Mouse (Mus musculus) intestine, postnatal 0 days (tissue): Measurements from ENCODE around the gene Nfix. TPM values are rescaled to one million over a fixed set of nuclear protein-coding genes. Genes with fewer than 3 reads are reported as not detected.
A peak's percentile ranks its signal among the peaks of the same experiment; 100 is the strongest.

Experiments
- ATAC-seq: fragments of 200-750 bp; cut with Nextera tagmentation; 2 replicates; pipeline ENCODE4 v1.8.0; 2017; ENCODE audit warnings: mild to moderate bottlenecking, moderate TSS enrichment, moderate library complexity
- H3K27ac ChIP-seq: fragments of 300-500 bp; sonication (generic); 2 replicates; pipeline ENCODE4 v1.5.1; 2014; ENCODE audit warnings: mild to moderate bottlenecking, low read depth, low read length, moderate library complexity
- H3K27me3 ChIP-seq: fragments of 300-500 bp; sonication (generic); replicated peaks from 2 replicates; pipeline ENCODE4 v1.6.1; 2014; ENCODE audit warnings: low read length, mixed read lengths; ENCODE audit not compliant: control insufficient read depth, insufficient read depth
- H3K36me3 ChIP-seq: fragments of 300-500 bp; sonication (generic); 2 replicates; pipeline ENCODE4 v1.6.1; 2014; ENCODE audit warnings: mild to moderate bottlenecking, moderate library complexity; ENCODE audit not compliant: control insufficient read depth, insufficient read depth
- H3K4me1 ChIP-seq: fragments of 300-500 bp; sonication (generic); replicated peaks from 2 replicates; pipeline ENCODE4 v1.6.1; 2014; ENCODE audit warnings: antibody characterized with exemption, low read length, mixed read lengths; ENCODE audit not compliant: control insufficient read depth, insufficient read depth
- H3K4me2 ChIP-seq: fragments of 300-500 bp; sonication (generic); replicated peaks from 2 replicates; pipeline ENCODE4 v1.6.1; 2014; ENCODE audit warnings: low read depth, mild to moderate bottlenecking, moderate library complexity
- H3K4me3 ChIP-seq: fragments of 300-500 bp; sonication (generic); 2 replicates; pipeline ENCODE4 v1.5.1; 2014; ENCODE audit warnings: low read depth, low read length
- H3K9ac ChIP-seq: fragments of 300-500 bp; sonication (generic); 2 replicates; pipeline ENCODE4 v1.6.1; 2014; ENCODE audit warnings: mild to moderate bottlenecking, low read depth, low read length
- H3K9me3 ChIP-seq: fragments of 300-500 bp; sonication (generic); 2 replicates; pipeline ENCODE4 v1.6.1; 2016; ENCODE audit warnings: mixed run types; ENCODE audit not compliant: control insufficient read depth
- CTCF ChIP-seq: sonication (generic); IDR thresholded peaks from 2 replicates; pipeline ENCODE4 v1.5.1; 2016; ENCODE audit warnings: low read depth, mild to moderate bottlenecking, control low read depth, antibody characterized with exemption, moderate library complexity
- WGBS: fragments of 180-500 bp; shearing (Covaris S2); extraction: QIAGEN DNeasy Blood & Tissue Kit; methylation state at CpG from one replicate; pipeline ENCODE4 v1.1.7; 2014; 5-methylcytosine and 5-hydroxymethylcytosine counted together
- polyA plus RNA-seq: library from polyadenylated mRNA; unstranded; fragments of >200 nt; fragmentation: Nextera tagmentation; extraction: Ambion mirVana; gene quantifications from 2 replicates; pipeline ENCODE4 v1.2.1, GENCODE M21; 2015

Gene Nfix
- polyA plus RNA-seq, 1 experiment from 2014 or later: 12.0 TPM

GRCm38 (mm10) chr8:84699861-84700322 is 100.3 kb downstream of the Nfix start:
- no peak overlapping the region for H3K4me2 ChIP-seq
- H3K9me3 ChIP-seq: no peaks in the 10 kb centered on the region
- H3K9ac ChIP-seq: no peak overlapping the region
- peaks cover 32% of the 10 kb centered on the region for H3K36me3 ChIP-seq
- H3K4me3 ChIP-seq: no peak overlapping the region
- no peak for ATAC-seq
- no peak overlapping the region for H3K27ac ChIP-seq
- TF ChIP-seq CTCF: peak; percentile 84
- H3K4me1 ChIP-seq: 0 out of 2 replicates have a peak, but pooled peaks cover 3% of the 10 kb centered on the region
- 61% methylated on average over 7 of the region's 7 CpGs for WGBS
- H3K27me3 ChIP-seq: peaks cover 31% of the 10 kb centered on the region

DNA sequence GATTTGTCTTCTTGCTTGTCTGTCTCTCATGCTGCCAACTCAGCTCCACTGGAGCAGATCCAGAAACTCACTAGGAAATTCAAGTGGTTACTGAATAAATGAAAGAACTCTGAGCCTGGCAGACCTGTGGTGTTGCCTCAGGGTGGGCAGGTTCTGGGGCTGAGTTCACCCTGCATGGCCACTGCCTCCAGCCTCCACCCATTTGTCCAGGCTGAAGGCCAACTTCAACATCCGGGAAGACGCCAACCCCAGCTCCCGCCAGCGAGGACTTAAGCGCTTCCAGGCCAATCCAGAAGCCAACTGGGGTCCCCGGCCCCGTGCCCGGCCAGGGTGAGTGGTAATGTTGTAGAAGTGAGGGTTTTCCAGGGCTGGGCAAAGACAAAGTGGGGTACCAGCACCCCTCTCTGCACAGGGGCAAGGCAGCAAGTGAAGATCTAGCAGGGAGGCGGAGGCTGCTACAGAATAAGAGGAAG is 101.2 kb downstream of the Nfix start:
- no peak for ATAC-seq
- no peak overlapping the region for H3K4me3 ChIP-seq
- no peak for TF ChIP-seq CTCF

DNA sequence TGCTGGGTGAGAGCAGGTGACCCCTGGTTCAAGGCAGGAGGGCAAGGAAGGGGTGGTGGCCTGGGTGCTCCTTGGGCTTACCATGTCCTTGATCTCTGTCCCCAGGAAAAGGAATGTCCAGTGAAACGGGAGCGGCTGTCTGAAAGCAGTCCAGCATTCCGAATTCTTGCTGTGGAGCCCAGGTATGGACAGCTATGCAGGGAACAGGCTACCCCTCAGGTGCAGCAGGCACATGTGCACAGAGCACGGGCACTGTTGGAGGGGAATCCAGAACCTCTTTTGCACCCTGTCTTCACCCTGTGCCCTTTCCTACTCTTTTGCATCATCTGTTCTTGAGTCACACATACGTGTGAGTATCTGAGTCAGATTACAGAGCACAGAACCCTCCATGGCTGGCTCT is 101.9 kb downstream of the Nfix start:
- no peak for ATAC-seq
- H3K36me3 ChIP-seq: peaks cover 44% of the 10 kb centered on the region
- H3K4me2 ChIP-seq: no peak overlapping the region
- no peak overlapping the region for H3K4me3 ChIP-seq
- no peaks in the 10 kb centered on the region for H3K4me1 ChIP-seq
- H3K27me3 ChIP-seq: peaks cover 14% of the 10 kb centered on the region
- WGBS: 93% methylated on average over 5 of the region's 5 CpGs
- no peak overlapping the region for H3K9ac ChIP-seq
- H3K9me3 ChIP-seq: no peaks in the 10 kb centered on the region
- H3K27ac ChIP-seq: no peak overlapping the region
- no peak for TF ChIP-seq CTCF

More for the DNA sequence above, 101.2 kb downstream of the Nfix start:
- H3K9ac ChIP-seq: no peak overlapping the region
- H3K4me2 ChIP-seq: no peak overlapping the region
- peaks cover 39% of the 10 kb centered on the region for H3K36me3 ChIP-seq
- no peaks in the 10 kb centered on the region for H3K9me3 ChIP-seq
- 87% methylated on average over 9 of the region's 9 CpGs for WGBS
- H3K27me3 ChIP-seq: peaks cover 21% of the 10 kb centered on the region
- no peak overlapping the region for H3K27ac ChIP-seq
- no peaks in the 10 kb centered on the region for H3K4me1 ChIP-seq

DNA sequence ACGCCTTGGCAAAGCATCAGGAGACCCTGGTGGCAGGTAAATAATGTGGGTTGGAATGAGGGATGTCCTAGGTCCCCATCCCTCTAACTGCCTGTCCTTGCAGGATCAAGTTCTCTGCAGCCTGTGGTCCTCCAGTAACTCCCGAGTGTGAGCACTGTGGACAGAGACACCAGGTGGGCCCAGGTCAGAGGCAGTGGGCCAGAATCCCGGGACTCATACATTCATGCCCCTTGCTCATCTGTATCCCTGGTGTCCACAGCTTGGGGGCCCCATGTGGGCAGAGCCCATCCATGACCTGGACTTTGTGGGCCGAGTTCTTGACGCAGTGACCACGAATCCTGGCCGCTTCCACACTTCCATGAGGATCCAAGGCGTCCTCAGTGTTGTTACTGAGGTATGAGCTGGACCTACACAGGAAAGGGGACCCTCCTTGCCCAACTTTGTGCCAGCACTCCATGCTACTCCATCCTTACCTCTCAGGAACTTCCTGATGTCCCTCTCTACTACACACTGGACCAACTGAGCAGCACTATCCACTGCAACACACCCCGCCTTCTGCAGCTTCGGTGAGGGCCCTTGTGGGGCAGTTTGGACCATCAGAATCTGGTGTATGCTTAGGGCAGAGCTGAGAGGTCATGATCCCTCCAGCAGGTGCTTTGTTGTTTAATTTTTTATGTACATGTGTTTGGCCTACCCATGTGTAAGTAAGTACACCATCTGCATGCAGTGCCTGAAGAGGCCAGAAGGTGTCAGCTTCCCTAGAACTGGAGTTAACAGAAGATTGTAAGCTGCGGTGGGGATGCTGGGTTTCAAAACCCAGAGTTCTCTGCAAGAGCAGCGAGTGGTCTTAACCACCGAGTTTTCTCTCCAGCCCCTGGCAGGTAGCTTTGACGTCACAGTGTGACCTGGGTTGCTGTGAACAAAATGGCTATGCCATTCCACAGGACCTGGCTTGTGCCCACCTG is 102.7 kb downstream of the Nfix start:
- Histone ChIP-seq H3K4me1 (no peaks in the 10 kb centered on the region), H3K4me3 (no peak overlapping the region), H3K27me3 (peaks cover 6% of the 10 kb centered on the region), H3K9ac (no peak overlapping the region), H3K9me3 (no peaks in the 10 kb centered on the region), H3K27ac (no peak overlapping the region), H3K36me3 (peaks cover 48% of the 10 kb centered on the region), H3K4me2 (no peak overlapping the region)
- WGBS: 89% methylated on average over 14 of the region's 14 CpGs
- peak; percentile 70 for TF ChIP-seq CTCF
- no peak for ATAC-seq

GRCm38 (mm10) chr8:84695140-84695539 is 105.0 kb downstream of the Nfix start:
- Histone ChIP-seq H3K36me3 (peaks cover 51% of the 10 kb centered on the region), H3K27me3 (no peaks in the 10 kb centered on the region), H3K9ac (no peak overlapping the region), H3K27ac (no peak overlapping the region), H3K4me2 (no peak overlapping the region), H3K9me3 (no peaks in the 10 kb centered on the region), H3K4me1 (0 out of 2 replicates have a peak, but pooled peaks cover under 1% of the 10 kb centered on the region), H3K4me3 (no peak overlapping the region)
- 89% methylated on average over 6 of the region's 6 CpGs for WGBS
- ATAC-seq: no peak
- TF ChIP-seq CTCF: no peak

DNA sequence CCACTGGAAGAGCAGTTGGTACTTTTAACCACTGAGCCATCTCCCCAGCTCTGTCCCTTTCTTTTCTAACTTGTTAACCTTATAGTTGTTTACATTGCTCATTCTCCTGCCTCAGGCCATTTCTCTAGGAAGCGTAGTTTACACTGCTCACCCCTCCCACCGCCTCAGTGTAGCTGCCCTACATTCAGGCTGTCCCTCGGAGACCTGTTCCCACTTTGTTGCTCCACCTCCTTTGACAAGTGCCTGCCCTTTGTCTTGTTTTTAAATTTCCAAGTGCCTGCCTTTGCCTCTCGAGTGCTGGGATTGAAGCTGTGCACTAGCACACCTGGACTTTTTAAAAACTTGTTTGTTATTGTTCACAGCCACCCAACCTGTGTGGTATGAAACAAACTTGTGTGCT is 106.8 kb downstream of the Nfix start:
- peaks cover 49% of the 10 kb centered on the region for H3K36me3 ChIP-seq
- TF ChIP-seq CTCF: no peak
- H3K4me2 ChIP-seq: no peak overlapping the region
- no peaks in the 10 kb centered on the region for H3K9me3 ChIP-seq
- ATAC-seq: no peak
- no peaks in the 10 kb centered on the region for H3K27me3 ChIP-seq
- H3K4me3 ChIP-seq: no peak overlapping the region
- H3K9ac ChIP-seq: no peak overlapping the region
- 0 out of 2 replicates have a peak, but pooled peaks cover 5% of the 10 kb centered on the region for H3K4me1 ChIP-seq
- H3K27ac ChIP-seq: no peak overlapping the region
- WGBS: 60% methylated on average over 4 of the region's 4 CpGs
